Mouse (Mus musculus): ENCODE data around the gene Unkl.
"Not testable (repeated sequence)": the region's sequence is repeated elsewhere in the genome, so short reads cannot be mapped to it uniquely, and the experiment has no call there.

Gene Unkl

GRCm38 (mm10) chr17:25220746-25221145 lies 32.5 kb downstream of the Unkl start:
- DNase-seq: peak; percentile 31 to 38

- peak; percentile 64 to 72 for DNase-seq
Observed at GRCm38 (mm10) chr17:25221821-25222503, 33.8 kb downstream of the Unkl start.

GRCm38 (mm10) chr17:25222504-25222940 lies 34.3 kb downstream of the Unkl start:
- DNase-seq: not testable (repeated sequence)

- no peak for DNase-seq
Observed at GRCm38 (mm10) chr17:25222951-25223601, 34.9 kb downstream of the Unkl start.

GRCm38 (mm10) chr17:25224586-25225222 lies 36.5 kb downstream of the Unkl start:
- DNase-seq: no peak

- no peak for DNase-seq
Observed at GRCm38 (mm10) chr17:25225659-25226058, 37.5 kb downstream of the Unkl start.

GRCm38 (mm10) chr17:25227991-25228390 lies 39.8 kb downstream of the Unkl start:
- peak; percentile 51 to 73 for DNase-seq

- peak; percentile 43 to 55 for DNase-seq
Observed at GRCm38 (mm10) chr17:25230014-25230655, 41.9 kb downstream of the Unkl start.

- peak; percentile 67 to 81 for DNase-seq
Observed at GRCm38 (mm10) chr17:25230700-25231099, 42.5 kb downstream of the Unkl start.

- DNase-seq: not testable (repeated sequence)
Observed at GRCm38 (mm10) chr17:25231621-25232020, 43.4 kb downstream of the Unkl start.

GRCm38 (mm10) chr17:25235635-25236034 lies 47.4 kb downstream of the Unkl start:
- no peak for DNase-seq

GRCm38 (mm10) chr17:25239695-25240636 lies 51.8 kb downstream of the Unkl start, which contains the start of the genes Gnptg and Tsr3:
TSS of gene Gnptg (minus strand) at chr17:25240124.
TSS of gene Tsr3 (plus strand) at chr17:25240170.
- peak; percentile 77 to 84 for DNase-seq

- DNase-seq: no peak
Observed at GRCm38 (mm10) chr17:25243131-25243780, 55.1 kb downstream of the Unkl start.

GRCm38 (mm10) chr17:25244239-25244638 lies 56.0 kb downstream of the Unkl start:
- no peak for DNase-seq

- no peak for DNase-seq
Observed at GRCm38 (mm10) chr17:25248033-25248750, 60.0 kb downstream of the Unkl start.

- no peak for DNase-seq
Observed at GRCm38 (mm10) chr17:25250181-25250835, 62.1 kb downstream of the Unkl start.

- DNase-seq: no peak
Observed at GRCm38 (mm10) chr17:25252643-25253042, 64.4 kb downstream of the Unkl start.

- no peak for DNase-seq
Observed at GRCm38 (mm10) chr17:25253760-25254159, 65.6 kb downstream of the Unkl start.

GRCm38 (mm10) chr17:25255110-25255509 lies 66.9 kb downstream of the Unkl start:
- DNase-seq: no peak

GRCm38 (mm10) chr17:25256140-25256754 lies 68.0 kb downstream of the Unkl start, which contains the start of gene Baiap3:
TSS of gene Baiap3 (minus strand) at chr17:25256364.
- DNase-seq: no peak

Measured in kidney, adult 8-10 months (tissue).